Mouse (Mus musculus) heart, postnatal 10 days (tissue): ENCODE measurements at regions not wholly inside any gene's neighbourhood (a gene's known extent, or its start where the extent isn't known, plus 50 kb on each side); places are given as distances from the start of the nearest gene placed in this dataset.

Source experiments
- DNase-seq, 2 experiments: peaks; one replicate each; pipeline ENCODE4 v3.0.0; 2021
- intact Hi-C: fragments of 180-260 bp; cut with DNase I; formaldehyde crosslinking; loops from one replicate; pipeline ENCODE4 v1.15.1; 2025

DNA sequence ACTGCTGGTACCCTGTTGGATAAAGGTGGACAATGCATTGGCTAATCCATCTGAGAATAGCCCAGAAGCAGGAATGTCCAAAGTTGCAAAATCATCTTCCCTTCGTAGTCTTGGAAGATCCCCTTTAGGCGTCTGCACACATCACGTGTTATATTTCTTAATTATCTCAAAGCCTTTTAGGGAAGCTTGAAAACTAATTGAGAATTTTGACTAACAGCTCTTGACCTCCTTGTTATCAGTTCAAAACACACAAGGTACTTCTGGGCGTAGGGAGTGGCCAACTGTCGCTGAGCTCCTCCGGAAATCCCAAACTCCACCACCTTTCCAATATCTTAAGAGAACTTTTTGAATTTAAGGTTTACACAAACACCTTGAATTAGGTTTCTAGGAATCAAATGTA, 227.6 kb upstream of the Myocd start:
- intact Hi-C loops, result no loop called here
- no peak for DNase-seq

DNA sequence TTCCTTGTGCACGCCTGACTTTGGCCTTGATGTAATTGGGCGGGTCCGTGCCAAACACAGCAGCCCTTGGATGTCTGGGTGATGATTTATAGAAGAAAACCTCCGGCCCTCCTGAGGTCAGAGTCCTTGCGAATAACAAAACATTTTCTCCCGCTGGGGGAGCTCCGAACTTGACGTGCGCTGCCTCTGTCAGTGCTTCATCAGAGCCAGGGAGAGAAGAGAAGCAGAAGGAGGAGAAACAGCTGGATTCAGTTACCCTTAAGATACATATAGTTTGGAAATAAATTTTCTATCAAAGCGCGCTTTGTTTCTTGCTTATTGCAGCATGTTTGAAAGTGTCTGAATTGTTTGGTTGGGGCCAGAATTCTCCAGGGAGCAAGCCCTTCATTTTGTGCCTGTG, 225.2 kb upstream of the Myocd start:
- intact Hi-C loops, result no loop called here
- DNase-seq, result no peak

DNA sequence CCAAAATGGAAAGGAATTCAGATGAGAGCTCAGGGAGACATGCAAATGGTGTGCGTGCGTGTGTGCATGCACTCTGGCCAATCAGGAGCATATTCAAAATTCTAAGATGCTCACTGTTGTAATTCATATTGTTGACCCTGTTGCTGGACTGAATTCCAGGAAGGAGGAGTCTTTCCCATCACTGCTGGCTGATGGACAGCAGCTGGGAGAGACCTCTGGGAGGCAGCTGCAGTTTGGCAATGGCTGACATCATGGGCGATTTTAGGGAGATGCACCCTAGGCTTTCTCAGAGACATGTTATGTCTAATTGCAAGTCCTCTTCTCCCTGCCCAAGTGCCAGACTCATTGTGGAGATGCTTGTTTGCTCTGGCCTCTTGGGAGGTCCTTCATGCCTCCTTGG, 220.6 kb upstream of the Myocd start:
- intact Hi-C loops, result no loop called here
- no peak for DNase-seq

DNA sequence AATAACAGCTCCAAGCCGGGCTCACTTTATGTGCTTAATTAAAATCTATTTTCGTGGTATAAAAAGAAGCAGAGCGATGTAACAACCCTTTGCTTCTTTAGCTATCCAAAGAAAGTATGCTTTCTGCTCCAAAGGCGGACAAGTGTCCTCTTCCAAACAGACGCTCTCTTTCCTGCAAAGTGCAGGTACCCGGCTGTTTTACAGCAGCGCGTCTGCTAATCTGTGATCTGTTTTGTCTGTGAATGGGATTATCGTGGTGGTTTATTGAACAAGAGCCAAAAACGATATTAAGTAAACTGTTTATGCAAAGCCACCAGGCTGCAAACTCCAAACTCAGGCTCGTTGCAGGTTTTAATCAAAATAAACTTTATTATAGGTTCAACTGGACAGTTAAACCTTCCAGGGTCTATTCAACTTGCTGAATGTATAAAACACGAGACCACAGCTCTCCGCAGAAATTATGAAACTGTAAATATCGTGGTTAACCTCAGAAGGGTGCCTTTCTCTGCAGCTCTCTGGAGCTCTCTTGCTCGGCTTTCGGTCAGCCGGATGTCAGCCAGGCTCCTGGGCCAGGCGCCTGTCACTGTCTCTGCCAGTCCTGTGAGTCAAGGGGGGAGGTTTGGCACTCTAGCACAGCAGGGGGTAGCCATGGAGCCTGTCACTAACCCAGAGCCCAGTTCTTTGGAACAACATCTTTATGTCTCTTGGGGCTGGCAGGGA, 206.2 kb upstream of the Myocd start:
- peak; percentile 40 to 41 for DNase-seq
- intact Hi-C loops, result no loop called here

DNA sequence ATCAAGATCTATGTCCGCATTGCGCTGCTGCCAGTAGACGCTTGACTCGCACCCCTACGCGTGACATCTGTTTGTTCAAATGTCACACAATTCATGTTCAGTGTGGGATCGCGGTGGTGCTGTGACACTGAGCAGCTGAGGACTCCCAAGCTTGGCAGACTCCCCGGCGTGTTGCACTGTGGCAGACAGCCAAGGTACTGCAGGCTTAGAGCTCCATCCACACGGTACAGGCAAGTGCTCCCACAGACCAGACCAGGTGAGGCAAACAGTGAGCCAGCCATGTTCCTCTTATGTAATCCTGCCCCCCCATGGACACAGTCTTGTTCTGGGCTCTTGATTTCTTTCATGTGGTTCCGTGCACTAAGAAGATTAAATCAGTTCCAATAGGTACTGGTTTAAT, 205.5 kb upstream of the Myocd start:
- intact Hi-C loops, result no loop called here

DNA sequence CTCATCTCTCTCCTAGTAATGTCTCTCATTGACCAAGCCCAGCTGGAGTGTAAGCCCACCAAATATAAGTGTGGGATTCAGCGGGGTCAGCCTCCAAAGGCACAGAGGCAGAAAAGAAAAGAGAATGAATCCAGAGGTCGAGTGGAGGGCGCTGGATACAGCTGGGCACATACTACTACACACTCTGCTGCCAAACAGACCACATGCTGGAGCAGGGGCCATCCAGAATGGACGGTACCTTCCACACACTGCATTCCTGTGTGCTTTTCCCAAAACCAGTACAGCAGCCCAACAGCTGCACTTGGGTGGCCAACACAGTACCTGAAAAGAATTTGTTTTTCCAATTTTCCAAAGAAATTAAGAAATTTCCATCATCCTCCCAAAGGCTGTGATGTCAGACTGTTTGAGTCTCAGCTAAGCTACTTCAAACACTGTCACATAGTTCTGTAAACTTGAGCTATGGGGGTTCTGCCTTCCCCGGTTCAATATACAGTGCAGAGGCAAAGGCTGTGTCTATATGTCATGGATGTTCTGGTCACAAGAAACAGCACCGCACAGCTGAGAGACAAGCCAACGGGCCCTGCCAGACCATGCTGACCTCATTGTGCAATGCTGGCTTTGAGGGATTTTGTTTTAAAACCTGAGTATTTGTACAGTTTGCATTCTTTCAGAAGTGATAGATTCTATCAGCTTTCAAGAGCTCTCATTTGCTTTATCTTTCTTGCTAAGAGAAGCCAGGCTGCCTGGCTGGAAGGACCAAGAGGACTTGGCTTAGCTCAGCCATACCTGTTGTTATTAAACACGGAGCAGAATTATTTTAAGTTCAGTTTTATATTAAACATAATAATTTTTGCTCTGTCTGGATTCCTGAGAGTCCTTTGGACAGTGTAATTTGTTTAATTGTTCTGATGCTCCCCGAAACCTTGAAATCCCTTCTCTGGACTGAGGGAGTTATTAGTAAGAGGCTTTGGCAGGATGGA, 200.3 kb upstream of the Myocd start:
- intact Hi-C loops, result no loop called here
- no peak for DNase-seq

More for the DNA sequence above, 205.5 kb upstream of the Myocd start:
- DNase-seq, result peak; percentile 80 to 85

DNA sequence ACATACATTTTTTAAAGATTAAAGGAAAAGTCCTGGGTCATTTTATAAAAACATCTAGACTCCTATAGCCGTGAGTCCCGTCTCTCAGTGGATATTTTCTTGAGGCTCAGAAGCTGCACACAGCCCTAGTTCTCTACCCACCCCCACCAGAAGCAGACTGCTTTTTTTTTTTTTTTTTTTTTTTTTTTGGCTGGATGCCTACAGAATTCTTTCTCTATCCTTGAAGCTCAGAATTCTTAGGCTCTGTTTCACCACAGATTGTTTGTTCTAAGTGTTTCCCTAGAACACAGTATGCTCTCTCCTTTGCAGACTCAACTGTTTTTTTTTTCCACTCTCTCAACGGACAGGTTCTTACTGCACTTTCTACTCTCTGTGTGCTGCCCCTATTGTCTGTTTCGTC, 191.3 kb upstream of the Myocd start:
- no peak for DNase-seq

DNA sequence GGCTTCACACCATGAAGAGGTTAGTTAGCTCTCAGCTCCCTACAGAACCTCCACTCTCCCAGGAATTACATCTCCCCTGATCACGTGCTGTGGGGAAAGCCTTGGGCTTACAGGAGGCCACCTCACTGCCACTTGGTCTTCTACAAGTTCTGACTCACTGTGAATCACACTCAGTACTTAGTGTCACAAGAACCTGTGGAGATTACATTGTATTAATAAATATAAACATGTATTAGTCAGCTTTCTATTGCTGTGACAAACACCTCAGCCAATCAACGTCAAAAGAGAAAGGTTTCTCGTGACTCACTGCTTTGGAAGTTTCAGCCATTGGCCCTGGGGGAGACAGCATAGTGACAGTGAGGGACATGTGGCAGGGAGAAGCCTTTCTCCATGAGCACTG, 178.6 kb upstream of the Myocd start:
- no peak for DNase-seq
- intact Hi-C loops, result no loop called here

More for the DNA sequence above, 191.3 kb upstream of the Myocd start:
- intact Hi-C loops, result no loop called here

DNA sequence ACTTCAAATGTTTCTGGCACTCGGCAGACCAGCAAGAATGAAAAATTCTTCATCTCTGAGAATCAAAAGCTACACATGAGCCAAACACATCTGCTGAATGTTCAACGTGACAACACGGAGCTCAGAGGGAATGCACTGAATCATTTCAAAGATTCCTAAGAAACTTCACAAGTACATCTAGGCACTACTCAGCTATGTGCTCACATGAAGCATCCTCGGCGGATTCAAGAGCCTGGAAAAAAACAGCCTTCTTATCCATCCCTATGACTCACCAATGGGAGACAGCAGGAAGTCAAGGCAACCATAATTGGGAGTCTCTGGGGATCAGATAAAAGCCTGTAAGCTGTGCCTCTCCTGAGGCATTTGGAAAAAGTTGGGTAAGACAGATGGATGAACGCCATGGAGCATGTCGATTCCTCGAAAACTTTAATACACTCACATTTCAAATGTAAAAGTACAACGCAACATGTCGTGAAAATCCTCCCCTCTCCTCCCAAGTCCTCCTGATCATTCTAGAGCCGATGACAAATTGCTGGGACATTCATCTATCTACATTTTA, 173.8 kb upstream of the Myocd start:
- intact Hi-C loops, result no loop called here
- DNase-seq, result peak; percentile 5 to 10

DNA sequence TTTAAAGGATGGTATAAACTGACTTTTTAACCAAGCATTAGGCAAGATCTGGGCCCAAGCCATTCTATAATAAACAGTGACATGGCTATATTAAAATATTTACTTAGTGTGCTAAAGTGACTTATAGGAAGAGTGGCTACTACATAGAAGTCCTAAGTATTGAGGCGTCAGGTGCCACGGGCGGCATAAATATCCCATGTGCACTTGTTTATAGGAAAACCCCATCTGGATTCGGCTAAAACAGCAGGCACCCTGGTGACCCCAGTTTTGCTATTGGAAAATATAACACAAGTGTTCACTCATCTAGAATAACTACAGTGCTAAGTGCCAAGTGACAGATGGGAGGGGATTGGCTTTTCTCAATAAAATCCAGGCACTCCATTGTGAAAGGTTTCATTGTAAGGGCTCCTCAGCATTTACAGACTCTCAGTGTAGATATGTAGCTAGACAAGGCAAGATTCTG, 165.9 kb upstream of the Myocd start:
- DNase-seq, result no peak

DNA sequence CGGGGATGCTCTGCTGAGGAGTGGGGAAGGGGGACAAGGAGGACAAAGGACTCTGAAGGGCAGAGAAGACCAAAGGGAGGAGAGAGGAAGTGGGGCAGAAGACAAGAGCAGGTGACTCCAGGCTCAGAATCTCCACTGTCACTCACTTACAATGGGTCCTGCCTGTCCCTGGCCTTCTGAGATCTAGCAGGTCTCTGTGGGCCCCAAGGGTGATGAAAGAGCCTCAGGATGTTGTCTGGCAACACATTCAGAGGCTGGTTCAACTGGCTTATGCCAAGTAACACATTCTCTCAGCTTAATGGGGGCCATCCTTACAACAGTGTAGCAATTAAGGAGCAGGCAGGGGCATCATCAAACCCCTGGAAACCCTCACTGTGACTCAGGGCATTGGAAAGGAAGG, 152.1 kb upstream of the Myocd start:
- intact Hi-C loops, result no loop called here
- no peak for DNase-seq

More for the DNA sequence above, 165.9 kb upstream of the Myocd start:
- intact Hi-C loops, result no loop called here

DNA sequence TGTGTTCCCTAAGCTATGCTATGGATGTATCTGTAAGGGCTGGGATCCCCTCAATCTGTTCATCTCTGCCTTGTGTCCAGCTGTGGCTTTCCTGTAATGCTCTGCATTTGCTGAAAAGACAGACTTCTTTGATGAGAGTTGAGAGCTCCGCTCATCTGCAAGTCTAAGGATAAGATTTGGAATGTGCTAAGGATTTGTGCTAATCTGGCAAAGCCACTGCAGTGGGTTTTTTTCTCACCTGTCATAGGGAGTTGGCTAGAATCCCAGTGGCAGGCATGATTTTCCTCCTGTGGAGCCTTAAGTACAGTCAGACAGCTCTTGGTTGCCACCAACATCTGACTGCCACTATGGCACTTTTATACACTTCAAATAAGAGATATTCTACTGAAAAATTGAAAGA, 138.8 kb upstream of the Myocd start:
- DNase-seq, result no peak
- intact Hi-C loops, result no loop called here

DNA sequence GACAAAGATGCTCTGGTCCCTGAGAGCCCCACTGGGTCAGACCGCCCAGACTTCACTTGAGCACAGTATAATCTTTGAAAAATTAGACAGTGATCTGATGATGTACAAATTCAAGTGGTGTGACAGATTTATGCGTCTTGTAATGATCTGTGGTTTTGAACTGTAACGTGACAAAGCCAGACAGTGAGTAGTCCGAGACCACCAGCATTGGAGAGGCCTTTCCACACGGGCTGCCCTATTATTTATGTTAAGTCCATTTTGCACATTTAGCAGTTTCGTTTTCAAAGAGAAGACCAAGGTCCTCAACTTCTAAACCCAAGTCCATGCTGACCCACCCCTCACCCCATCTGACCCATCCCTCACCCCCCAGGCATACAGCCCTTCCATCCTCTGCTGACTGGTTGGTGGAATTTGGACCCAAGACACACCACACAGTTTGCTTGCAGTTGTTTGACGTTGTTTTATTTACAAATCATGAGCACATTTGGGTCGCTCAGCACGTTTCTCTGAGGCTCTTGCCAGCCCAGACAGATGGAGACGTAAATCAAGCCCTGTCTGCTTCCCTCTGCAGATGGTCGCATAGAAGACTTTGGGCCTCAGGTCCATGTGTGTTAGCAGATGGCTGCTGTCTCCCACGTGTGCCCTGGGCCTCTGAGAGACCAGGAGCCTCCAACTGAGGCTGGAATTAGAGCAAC, 132.8 kb upstream of the Myocd start:
- no peak for DNase-seq
- intact Hi-C loops, result no loop called here

DNA sequence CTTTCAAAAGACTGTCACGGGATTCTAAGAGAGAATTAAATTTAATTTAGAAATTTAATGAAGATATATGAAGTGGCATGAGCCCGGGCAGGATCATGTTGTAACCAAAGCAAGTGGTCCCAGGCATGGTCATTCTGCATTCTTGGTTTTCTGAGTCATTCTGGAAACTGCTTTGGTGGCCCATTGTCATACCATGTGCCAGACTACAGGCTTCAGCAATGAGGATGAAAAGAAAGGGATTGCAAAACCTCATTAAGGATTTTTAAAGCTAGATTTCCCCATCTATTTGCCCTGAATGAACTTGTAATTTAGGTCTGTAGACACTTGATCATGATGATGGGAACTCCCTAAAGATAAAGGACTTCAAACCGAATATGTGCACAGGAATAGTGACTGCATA, 119.4 kb upstream of the Myocd start:
- intact Hi-C loops, result no loop called here
- no peak for DNase-seq

DNA sequence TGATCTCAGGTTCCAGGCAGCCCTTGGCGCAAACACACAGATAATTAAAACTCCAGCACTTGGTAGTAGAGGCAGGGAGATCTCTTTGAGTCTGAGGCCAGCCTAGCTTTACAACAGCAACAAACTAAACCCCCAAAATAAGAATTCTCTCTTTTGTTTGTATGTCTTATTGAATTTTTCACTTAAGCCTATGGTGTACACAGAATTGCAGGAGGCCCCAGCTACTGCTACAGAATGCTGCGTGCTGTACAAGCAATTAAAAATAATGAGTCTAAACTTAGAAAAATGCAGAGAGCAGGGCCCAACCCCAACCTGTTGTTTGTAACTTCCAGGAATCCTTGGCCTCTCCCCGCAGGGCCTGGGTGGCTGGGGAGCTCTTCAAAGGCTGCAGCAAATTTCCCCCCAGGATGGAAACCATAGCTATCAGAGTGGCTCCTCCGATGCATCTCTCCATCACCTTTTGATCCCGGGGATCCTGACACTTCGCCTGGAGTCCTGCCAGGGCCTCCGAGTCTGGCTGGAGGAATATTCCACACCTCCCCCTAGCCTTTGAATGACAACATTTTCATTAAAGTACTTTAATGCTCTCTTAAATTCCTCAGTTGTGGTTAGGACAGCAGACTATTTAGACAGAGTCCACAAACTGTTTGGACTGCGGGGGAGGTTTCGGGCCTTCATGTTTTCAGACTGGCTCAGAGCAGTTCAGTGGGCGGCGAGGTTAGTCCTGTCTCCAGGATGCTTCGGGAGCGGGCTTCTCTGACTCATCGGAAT, 116.7 kb upstream of the Myocd start:
- no peak for DNase-seq
- intact Hi-C loops, result no loop called here

DNA sequence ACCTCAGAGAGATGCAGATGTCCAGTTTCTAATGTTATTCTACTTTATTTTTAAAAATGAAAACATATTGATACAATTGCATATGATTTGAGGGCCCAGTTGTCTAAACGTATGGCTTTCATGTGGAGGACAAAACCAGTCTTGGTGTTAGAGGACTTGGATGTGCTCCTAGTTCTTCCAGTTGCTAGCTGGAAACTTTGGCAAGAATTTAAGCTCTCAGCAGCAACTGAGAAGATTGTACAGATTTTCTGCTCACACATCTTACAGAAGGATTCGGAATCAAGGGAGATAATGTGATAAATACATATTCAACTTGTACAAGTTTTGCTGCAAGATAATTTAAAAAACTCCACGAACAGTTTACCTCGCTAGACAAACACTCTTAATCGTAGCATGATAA, 105.6 kb upstream of the Myocd start:
- DNase-seq, result no peak
- intact Hi-C loops, result no loop called here

DNA sequence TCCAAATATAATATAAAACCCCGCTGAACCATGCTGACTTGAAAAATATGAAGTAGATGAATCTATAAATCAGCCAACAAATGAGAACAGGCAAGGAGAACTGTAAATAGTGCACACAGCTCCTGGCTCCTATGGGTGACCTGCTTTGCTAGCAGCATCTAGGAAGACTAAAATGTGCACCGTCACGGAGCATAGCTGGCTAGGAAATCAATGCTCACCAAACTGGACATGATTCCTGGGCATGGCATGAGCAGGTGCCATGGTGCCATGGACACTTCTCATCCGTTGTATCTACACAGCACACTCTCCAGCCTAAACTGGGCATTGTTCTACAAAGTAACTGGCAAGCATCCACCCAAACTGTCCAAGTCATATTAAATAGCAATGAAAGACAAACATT, 103.3 kb upstream of the Myocd start:
- DNase-seq, result no peak
- intact Hi-C loops, result no loop called here

DNA sequence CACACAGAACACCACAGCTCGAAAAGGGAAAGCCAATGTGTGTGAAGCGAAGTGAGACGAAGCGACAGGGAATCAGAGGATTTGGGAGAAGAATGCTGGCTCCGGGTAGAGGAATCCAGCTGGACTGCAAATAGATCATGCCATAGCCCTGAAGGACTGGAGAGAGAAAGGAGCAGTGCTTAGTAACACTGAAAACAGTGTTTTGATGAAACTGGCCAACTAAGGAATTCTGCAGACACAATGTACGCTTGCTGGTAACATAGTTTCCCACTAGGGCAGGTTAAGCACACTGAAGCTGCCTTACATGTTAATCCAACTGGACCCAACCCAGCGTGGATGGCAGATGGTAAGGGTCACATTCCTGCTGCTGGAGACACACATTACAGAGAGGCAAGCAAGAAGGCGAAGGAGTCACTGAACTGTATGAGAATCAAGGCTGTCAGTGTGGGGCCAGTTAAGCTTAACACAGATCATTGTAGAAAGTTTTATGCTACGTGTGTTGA, 102.6 kb upstream of the Myocd start:
- DNase-seq, result peak in 1 of 2 experiments; percentile 28

DNA sequence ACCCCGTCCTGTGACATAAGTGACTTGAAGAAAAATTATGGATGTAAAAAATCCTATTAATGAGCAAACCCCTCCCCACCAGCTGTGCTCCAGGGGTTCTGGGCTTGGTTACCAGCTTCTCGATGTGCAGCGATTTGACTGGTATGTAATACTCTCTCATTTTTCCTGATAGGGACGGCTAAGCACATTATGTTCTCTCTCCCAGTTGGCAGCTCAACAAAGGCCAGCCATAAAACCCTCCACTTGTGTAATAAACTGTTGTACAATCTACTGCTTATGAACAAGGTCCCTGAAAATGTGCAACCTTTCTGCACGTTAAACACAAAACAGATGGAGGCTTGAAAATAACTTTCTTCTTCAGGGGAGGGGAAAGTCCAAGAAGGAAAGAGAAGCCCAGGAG, 98.0 kb upstream of the Myocd start:
- DNase-seq, result peak in 1 of 2 experiments; percentile 38
- intact Hi-C loops, result loop anchor here (5.0 to 10.0 kb wide), 3 partner anchors 66 to 267 kb away; no protein-coding TSS in a partner anchor

More for the DNA sequence above, 102.6 kb upstream of the Myocd start:
- intact Hi-C loops, result no loop called here
